Mouse (Mus musculus): ENCODE data around the gene Pitpnm2. TPM values are rescaled to one million over a fixed set of nuclear protein-coding genes. Genes with fewer than 3 reads are reported as not detected.

The Pitpnm2 gene
- polyA plus RNA-seq, 1 experiment: 21.8 TPM

DNA sequence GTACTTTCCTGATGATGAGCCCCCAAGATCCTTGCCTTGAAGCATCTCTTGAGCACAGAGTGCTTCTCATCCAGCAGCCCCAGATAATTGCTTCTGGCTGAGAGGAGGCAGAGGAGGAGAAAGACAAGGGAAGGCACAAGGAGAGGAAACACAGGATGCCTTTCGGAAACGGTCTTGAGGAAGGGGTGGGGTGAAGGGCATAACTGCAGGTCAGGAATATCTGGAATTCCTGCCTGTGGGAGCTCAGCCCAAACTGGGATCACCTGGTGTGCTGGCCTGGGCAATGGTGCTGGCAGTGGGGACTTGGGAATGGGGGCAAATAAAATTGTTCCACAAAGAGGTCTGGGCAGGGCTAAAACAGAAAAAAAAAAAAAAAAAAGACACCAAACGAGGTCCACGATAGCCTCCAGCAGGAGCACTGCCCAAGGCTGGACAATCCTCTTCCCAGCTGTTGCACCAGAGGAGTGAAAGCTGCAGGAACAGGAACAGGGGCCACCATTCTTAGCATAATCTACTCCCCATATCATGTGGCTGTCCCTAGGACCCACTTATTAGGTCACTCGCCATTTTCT lies 43.7 kb downstream of the Pitpnm2 start:
- H3K4me3 ChIP-seq (ENCODE audit: insufficient read depth, low read depth, low read length): no peak overlapping the region
- H3K27ac ChIP-seq (replicated peaks; ENCODE audit: low read depth, low read length): peak overlapping the region; percentile 87
- peaks cover 69% of the 10 kb centered on the region for H3K4me1 ChIP-seq (ENCODE audit: control insufficient read depth, insufficient read depth, insufficient read length, low read length)

DNA sequence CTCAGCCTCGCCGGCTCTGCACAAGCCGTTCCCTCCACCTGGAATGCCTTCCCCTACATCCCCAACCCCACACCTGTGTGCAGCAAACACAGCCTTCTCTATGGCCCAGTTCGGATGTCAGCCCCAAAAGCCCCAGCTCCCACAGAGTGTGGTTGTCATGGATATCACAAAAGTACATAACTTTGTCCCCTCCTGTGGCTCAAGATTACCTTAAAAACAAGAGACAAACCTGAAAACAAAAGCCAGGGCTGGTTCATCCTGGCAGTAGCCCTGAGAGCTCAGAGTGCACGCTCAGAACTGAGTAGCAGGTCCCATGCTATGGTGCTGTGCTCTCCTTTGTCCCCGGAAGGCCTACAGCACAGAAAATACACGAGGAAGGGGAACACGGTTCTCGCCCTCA lies 44.3 kb downstream of the Pitpnm2 start:
- H3K4me1 ChIP-seq (ENCODE audit: control insufficient read depth, insufficient read depth, insufficient read length, low read length): peaks cover 64% of the 10 kb centered on the region
- H3K4me3 ChIP-seq (ENCODE audit: insufficient read depth, low read depth, low read length): no peak overlapping the region
- H3K27ac ChIP-seq (replicated peaks; ENCODE audit: low read depth, low read length): peak overlapping the region; percentile 87

GRCm38 (mm10) chr5:124204127-124204794 lies 45.3 kb downstream of the Pitpnm2 start:
- H3K27ac ChIP-seq (replicated peaks; ENCODE audit: low read depth, low read length): peak overlapping the region; percentile 47
- H3K4me3 ChIP-seq (ENCODE audit: insufficient read depth, low read depth, low read length): no peak overlapping the region
- H3K4me1 ChIP-seq (ENCODE audit: control insufficient read depth, insufficient read depth, insufficient read length, low read length): peaks cover 57% of the 10 kb centered on the region

DNA sequence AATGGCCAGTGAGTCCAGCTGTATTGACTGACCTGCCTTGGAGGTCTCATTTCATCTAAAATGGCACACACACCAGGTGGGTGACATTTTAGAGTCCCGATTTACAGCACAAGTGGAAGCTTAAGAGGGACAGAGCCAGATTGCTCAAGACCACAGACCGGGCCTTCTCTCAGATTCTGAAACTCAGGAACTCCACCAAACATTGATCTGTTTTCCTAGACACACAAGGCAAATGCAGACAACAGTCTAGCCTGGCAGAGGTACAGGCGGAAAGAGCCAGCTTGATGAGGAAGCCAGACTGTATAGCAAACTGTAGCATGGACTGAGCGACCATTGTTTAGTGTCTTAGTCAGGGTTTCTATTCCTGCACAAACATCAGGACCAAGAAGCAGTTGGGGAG lies 46.3 kb downstream of the Pitpnm2 start:
- Histone ChIP-seq H3K4me3 (ENCODE audit: insufficient read depth, low read depth, low read length) (no peak overlapping the region), H3K4me1 (ENCODE audit: control insufficient read depth, insufficient read depth, insufficient read length, low read length) (peaks cover 61% of the 10 kb centered on the region), H3K27ac (replicated peaks; ENCODE audit: low read depth, low read length) (peak overlapping the region; percentile 65)

- Histone ChIP-seq H3K4me1 (ENCODE audit: control insufficient read depth, insufficient read depth, insufficient read length, low read length) (peaks cover 58% of the 10 kb centered on the region), H3K4me3 (ENCODE audit: insufficient read depth, low read depth, low read length) (no peak overlapping the region), H3K27ac (replicated peaks; ENCODE audit: low read depth, low read length) (0 out of 2 replicates have a peak overlapping the region, but pooled peaks have one; percentile 9)
Measured at GRCm38 (mm10) chr5:124202071-124202470, 47.5 kb downstream of the Pitpnm2 start.

DNA sequence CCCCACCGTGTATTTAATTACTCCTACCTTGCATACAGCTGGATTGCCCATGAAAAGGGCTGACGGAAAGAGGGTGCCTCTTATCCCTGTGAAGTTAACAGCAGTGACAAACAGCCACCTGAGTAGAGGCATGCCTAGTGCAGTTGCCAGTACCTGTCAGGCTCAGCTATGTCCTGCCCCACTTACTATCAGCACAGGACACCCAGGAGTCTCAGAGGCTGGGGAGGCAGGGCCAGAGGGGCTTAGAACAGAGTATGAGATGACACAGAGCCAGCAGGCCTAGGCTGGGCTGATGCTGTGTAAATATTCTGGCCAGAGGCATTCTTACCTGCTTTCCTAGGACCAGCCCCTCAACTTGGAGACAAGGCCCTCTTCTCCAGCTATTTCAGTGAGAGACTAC lies 48.0 kb downstream of the Pitpnm2 start:
- Histone ChIP-seq H3K4me3 (ENCODE audit: insufficient read depth, low read depth, low read length) (no peak overlapping the region), H3K27ac (replicated peaks; ENCODE audit: low read depth, low read length) (no peak overlapping the region), H3K4me1 (ENCODE audit: control insufficient read depth, insufficient read depth, insufficient read length, low read length) (peaks cover 55% of the 10 kb centered on the region)

- no peak overlapping the region for H3K27ac ChIP-seq (replicated peaks; ENCODE audit: low read depth, low read length)
- no peak overlapping the region for H3K4me3 ChIP-seq (ENCODE audit: insufficient read depth, low read depth, low read length)
- peaks cover 47% of the 10 kb centered on the region for H3K4me1 ChIP-seq (ENCODE audit: control insufficient read depth, insufficient read depth, insufficient read length, low read length)
Measured at GRCm38 (mm10) chr5:124200844-124201243, 48.7 kb downstream of the Pitpnm2 start.

GRCm38 (mm10) chr5:124199168-124199567 lies 50.4 kb downstream of the Pitpnm2 start:
- peaks cover 40% of the 10 kb centered on the region for H3K4me1 ChIP-seq (ENCODE audit: control insufficient read depth, insufficient read depth, insufficient read length, low read length)
- 0 out of 2 replicates have a peak overlapping the region, but pooled peaks have one; percentile 31 for H3K27ac ChIP-seq (replicated peaks; ENCODE audit: low read depth, low read length)
- no peak overlapping the region for H3K4me3 ChIP-seq (ENCODE audit: insufficient read depth, low read depth, low read length)

- H3K27ac ChIP-seq (replicated peaks; ENCODE audit: low read depth, low read length): peak overlapping the region; percentile 31; the same call in 1 of the 2 replicates
- peaks cover 43% of the 10 kb centered on the region for H3K4me1 ChIP-seq (ENCODE audit: control insufficient read depth, insufficient read depth, insufficient read length, low read length)
- H3K4me3 ChIP-seq (ENCODE audit: insufficient read depth, low read depth, low read length): no peak overlapping the region
Measured at GRCm38 (mm10) chr5:124198473-124198872, 51.1 kb downstream of the Pitpnm2 start.

DNA sequence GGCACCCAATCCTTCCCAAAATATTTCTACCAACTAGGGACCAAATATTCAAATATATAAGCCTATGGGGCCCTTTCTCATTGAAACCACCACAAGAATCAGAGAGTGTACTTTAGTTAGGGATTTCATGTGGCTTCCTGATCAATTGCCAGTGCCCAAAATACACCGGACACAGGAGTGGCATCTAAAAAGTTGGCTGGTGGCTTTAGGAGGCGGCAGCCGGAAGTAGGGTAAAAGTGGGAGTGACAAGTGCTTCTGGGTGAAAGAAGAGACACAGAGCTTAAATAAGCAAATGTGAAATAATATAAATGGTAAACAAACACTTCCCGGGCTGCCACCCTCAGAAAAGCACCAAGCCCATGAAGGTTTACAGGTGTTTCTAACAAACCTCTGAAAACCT lies 53.5 kb downstream of the Pitpnm2 start:
- Histone ChIP-seq H3K27ac (replicated peaks; ENCODE audit: low read depth, low read length) (no peak overlapping the region), H3K4me3 (ENCODE audit: insufficient read depth, low read depth, low read length) (no peak overlapping the region), H3K4me1 (ENCODE audit: control insufficient read depth, insufficient read depth, insufficient read length, low read length) (peaks cover 49% of the 10 kb centered on the region)

- H3K27ac ChIP-seq (replicated peaks; ENCODE audit: low read depth, low read length): peak overlapping the region; percentile 48
- no peak overlapping the region for H3K4me3 ChIP-seq (ENCODE audit: insufficient read depth, low read depth, low read length)
- peaks cover 61% of the 10 kb centered on the region for H3K4me1 ChIP-seq (ENCODE audit: control insufficient read depth, insufficient read depth, insufficient read length, low read length)
Measured at GRCm38 (mm10) chr5:124194386-124195084, 55.0 kb downstream of the Pitpnm2 start.

DNA sequence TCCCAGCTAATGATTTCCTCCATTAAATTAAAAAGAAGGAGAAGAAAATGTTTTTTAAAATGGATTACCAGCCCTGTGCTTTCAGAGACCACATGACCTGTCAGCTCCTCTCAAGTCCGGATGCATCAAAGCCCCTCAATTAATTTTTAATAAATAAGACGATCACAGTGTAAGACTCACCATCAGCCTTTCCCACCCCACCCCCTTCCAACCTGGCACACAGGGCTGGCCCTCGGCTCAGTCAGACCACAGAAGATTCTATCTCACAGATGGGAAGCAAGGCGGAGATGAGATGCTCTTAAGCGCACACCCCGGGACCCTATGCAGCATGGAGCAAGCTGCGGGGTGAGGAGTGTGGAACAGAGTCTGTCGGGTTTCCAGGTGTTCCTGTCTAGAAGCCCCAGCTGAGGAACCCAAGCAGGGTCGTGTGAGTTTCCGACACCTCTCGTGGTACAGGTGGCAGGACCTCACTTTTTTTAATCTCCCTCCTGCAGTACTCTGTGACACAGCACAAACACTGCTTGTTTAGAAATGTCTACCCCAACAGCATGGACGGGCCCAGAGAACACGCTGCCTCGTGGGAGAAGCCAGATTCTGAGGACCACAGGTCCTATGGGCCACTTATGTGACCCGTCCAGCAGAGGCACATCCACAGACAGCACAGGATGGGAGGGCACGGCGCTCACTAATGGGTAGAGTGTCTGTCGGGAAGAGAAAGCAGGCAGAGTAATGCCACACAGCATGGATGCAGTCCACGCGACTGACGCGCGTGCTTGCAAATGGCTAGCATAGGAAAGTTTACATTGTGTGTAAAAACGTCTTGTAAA lies 56.1 kb downstream of the Pitpnm2 start:
- peaks cover 58% of the 10 kb centered on the region for H3K4me1 ChIP-seq (ENCODE audit: control insufficient read depth, insufficient read depth, insufficient read length, low read length)
- no peak overlapping the region for H3K4me3 ChIP-seq (ENCODE audit: insufficient read depth, low read depth, low read length)
- H3K27ac ChIP-seq (replicated peaks; ENCODE audit: low read depth, low read length): peak overlapping the region; percentile 48

GRCm38 (mm10) chr5:124192726-124193285 lies 56.8 kb downstream of the Pitpnm2 start:
- H3K4me1 ChIP-seq (ENCODE audit: control insufficient read depth, insufficient read depth, insufficient read length, low read length): peaks cover 61% of the 10 kb centered on the region
- no peak overlapping the region for H3K4me3 ChIP-seq (ENCODE audit: insufficient read depth, low read depth, low read length)
- peak overlapping the region; percentile 75 for H3K27ac ChIP-seq (replicated peaks; ENCODE audit: low read depth, low read length)

- Histone ChIP-seq H3K4me3 (ENCODE audit: insufficient read depth, low read depth, low read length) (no peak overlapping the region), H3K4me1 (ENCODE audit: control insufficient read depth, insufficient read depth, insufficient read length, low read length) (peaks cover 64% of the 10 kb centered on the region), H3K27ac (replicated peaks; ENCODE audit: low read depth, low read length) (peak overlapping the region; percentile 75)
Measured at GRCm38 (mm10) chr5:124192251-124192710, 57.3 kb downstream of the Pitpnm2 start.
